Mouse (Mus musculus) liver, postnatal 0 days (tissue): ENCODE data around the gene Fn3k.

Experiments
- CTCF ChIP-seq: sonication (generic); IDR thresholded peaks from 2 replicates; pipeline ENCODE4 v1.5.1; 2016; ENCODE audit warnings: antibody characterized with exemption, low read depth
- EP300 ChIP-seq: IDR thresholded peaks from 2 replicates; pipeline ENCODE4 v1.6.1; 2016; ENCODE audit warnings: antibody characterized with exemption, low read depth, mild to moderate bottlenecking

DNA sequence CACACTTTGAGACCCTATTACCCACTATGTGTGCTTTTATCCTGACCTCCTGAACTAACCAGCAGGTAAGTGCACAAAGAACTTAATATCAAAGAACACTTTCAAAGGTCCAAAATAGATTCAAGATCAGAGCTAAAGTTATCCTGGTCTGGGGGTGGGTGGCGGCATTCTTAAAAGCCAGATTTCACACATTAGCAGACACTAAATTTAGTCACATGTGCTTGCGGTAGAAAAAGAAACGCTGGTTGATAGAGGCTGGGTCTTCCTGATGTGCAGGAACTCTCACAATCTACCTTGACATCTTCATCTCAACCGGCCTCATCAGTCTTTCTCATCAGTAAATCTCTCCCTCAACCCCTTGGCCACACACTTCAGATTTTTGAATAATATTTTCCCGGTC lies 20.0 kb upstream of the Fn3k start:
- TF ChIP-seq CTCF = no peak
- no peak for TF ChIP-seq EP300
